Mouse (Mus musculus): ENCODE results near the gene Tnk1. TPM values are rescaled to one million over a fixed set of nuclear protein-coding genes. Genes with fewer than 3 reads are reported as not detected.
"Not testable (repeated sequence)": the region's sequence is repeated elsewhere in the genome, so short reads cannot be mapped to it uniquely, and the experiment has no call there.

Gene Tnk1
- total RNA-seq, 1 experiment from 2014 or later = 0.30 TPM

GRCm38 (mm10) chr11:69878952-69879351 is 20.4 kb upstream of the Tnk1 start:
- DNase-seq = no peak

- no peak for DNase-seq
These were observed 19.9 kb upstream of the Tnk1 start for GRCm38 (mm10) chr11:69878399-69878798.

GRCm38 (mm10) chr11:69877878-69878277 is 19.3 kb upstream of the Tnk1 start, which contains the start of gene Tmem95:
Gene Tmem95 (minus strand): TSS chr11:69878018.
- DNase-seq = no peak

- peak; percentile 92 for DNase-seq
These were observed 18.3 kb upstream of the Tnk1 start for GRCm38 (mm10) chr11:69876867-69877266.

GRCm38 (mm10) chr11:69876186-69876585 is 17.7 kb upstream of the Tnk1 start:
- no peak for DNase-seq

- no peak for DNase-seq
These were observed 13.9 kb upstream of the Tnk1 start for GRCm38 (mm10) chr11:69872451-69872850.

- no peak for DNase-seq
These were observed 13.3 kb upstream of the Tnk1 start for GRCm38 (mm10) chr11:69871822-69872221.

- no peak for DNase-seq
These were observed 11.9 kb upstream of the Tnk1 start for GRCm38 (mm10) chr11:69870289-69871069.

- DNase-seq = no peak
These were observed 8.8 kb upstream of the Tnk1 start for GRCm38 (mm10) chr11:69867335-69867734.

GRCm38 (mm10) chr11:69865561-69865960 is 7.0 kb upstream of the Tnk1 start:
- no peak for DNase-seq

- no peak for DNase-seq
These were observed 5.8 kb upstream of the Tnk1 start for GRCm38 (mm10) chr11:69864138-69864860.

- not testable (repeated sequence) for DNase-seq
These were observed 5.2 kb upstream of the Tnk1 start for GRCm38 (mm10) chr11:69863729-69864128.

- DNase-seq = peak; percentile 73
These were observed 3.2 kb downstream of the Tnk1 start for GRCm38 (mm10) chr11:69855347-69855746.

GRCm38 (mm10) chr11:69854680-69855079 is 3.9 kb downstream of the Tnk1 start:
- no peak for DNase-seq

- no peak for DNase-seq
These were observed 4.5 kb downstream of the Tnk1 start for GRCm38 (mm10) chr11:69853994-69854393.

GRCm38 (mm10) chr11:69850754-69851153 is 7.8 kb downstream of the Tnk1 start:
- DNase-seq = no peak

GRCm38 (mm10) chr11:69849884-69850283 is 8.6 kb downstream of the Tnk1 start:
- DNase-seq = no peak

- no peak for DNase-seq
These were observed 9.4 kb downstream of the Tnk1 start for GRCm38 (mm10) chr11:69849128-69849527.

- DNase-seq = no peak
These were observed 10.5 kb downstream of the Tnk1 start for GRCm38 (mm10) chr11:69848021-69848420.

GRCm38 (mm10) chr11:69846738-69847688 is 11.5 kb downstream of the Tnk1 start:
- no peak for DNase-seq

- DNase-seq = peak; percentile 96
These were observed 12.3 kb downstream of the Tnk1 start, which contains the start of gene Plscr3 for GRCm38 (mm10) chr11:69846198-69846680. Gene Plscr3 (plus strand): TSS chr11:69846376.

- DNase-seq = peak; percentile 38
These were observed 19.8 kb downstream of the Tnk1 start for GRCm38 (mm10) chr11:69838714-69839104.

Measured in adrenal gland, postnatal 14 days (tissue).